Mouse (Mus musculus) midbrain, embryonic 15.5 days (tissue): ENCODE results near the gene Gm11627. TPM values are rescaled to one million over a fixed set of nuclear protein-coding genes. Genes with fewer than 3 reads are reported as not detected.
A peak's percentile ranks its signal among the peaks of the same experiment; 100 is the strongest.

Experiments used
- ATAC-seq: fragments of 200-750 bp; cut with Nextera tagmentation; replicated peaks from 2 replicates; pipeline ENCODE4 v1.8.0; 2017; ENCODE audit warnings: moderate TSS enrichment
- H3K27ac ChIP-seq: fragments of 300-500 bp; sonication (generic); 2 replicates; pipeline ENCODE4 v1.5.1; 2015; ENCODE audit warnings: mild to moderate bottlenecking, inconsistent platforms
- H3K27me3 ChIP-seq: fragments of 300-500 bp; sonication (generic); replicated peaks from 2 replicates; pipeline ENCODE4 v1.6.1; 2015; ENCODE audit warnings: inconsistent platforms
- H3K36me3 ChIP-seq: fragments of 300-500 bp; sonication (generic); replicated peaks from 2 replicates; pipeline ENCODE4 v1.6.1; 2015; ENCODE audit warnings: inconsistent platforms
- H3K4me1 ChIP-seq: fragments of 300-500 bp; sonication (generic); 2 replicates; pipeline ENCODE4 v1.6.1; 2015; ENCODE audit warnings: inconsistent platforms
- H3K4me2 ChIP-seq: fragments of 300-500 bp; sonication (generic); 2 replicates; pipeline ENCODE4 v1.6.1; 2015; ENCODE audit warnings: inconsistent platforms, mild to moderate bottlenecking, moderate library complexity
- H3K4me3 ChIP-seq: fragments of 300-500 bp; sonication (generic); 2 replicates; pipeline ENCODE4 v1.5.1; 2015; ENCODE audit warnings: mild to moderate bottlenecking, inconsistent platforms
- H3K9ac ChIP-seq: fragments of 300-500 bp; sonication (generic); 2 replicates; pipeline ENCODE4 v1.6.1; 2015; ENCODE audit warnings: mild to moderate bottlenecking, inconsistent platforms
- H3K9me3 ChIP-seq: fragments of 300-500 bp; sonication (generic); 2 replicates; pipeline ENCODE4 v1.6.1; 2016; ENCODE audit warnings: inconsistent platforms
- WGBS: fragments of 180-500 bp; shearing (Covaris S2); methylation state at CpG from one replicate; pipeline ENCODE4 v1.1.7; 2015; ENCODE audit warnings: mixed read lengths; 5-methylcytosine and 5-hydroxymethylcytosine counted together
- polyA plus RNA-seq: library from polyadenylated mRNA; unstranded; fragments of >200 nt; fragmentation: Nextera tagmentation; extraction: Ambion mirVana; gene quantifications from 2 replicates; pipeline ENCODE4 v1.2.1, GENCODE M21; 2015

Gene Gm11627
- polyA plus RNA-seq, 1 experiment from 2014 or later = 1.9 TPM

DNA sequence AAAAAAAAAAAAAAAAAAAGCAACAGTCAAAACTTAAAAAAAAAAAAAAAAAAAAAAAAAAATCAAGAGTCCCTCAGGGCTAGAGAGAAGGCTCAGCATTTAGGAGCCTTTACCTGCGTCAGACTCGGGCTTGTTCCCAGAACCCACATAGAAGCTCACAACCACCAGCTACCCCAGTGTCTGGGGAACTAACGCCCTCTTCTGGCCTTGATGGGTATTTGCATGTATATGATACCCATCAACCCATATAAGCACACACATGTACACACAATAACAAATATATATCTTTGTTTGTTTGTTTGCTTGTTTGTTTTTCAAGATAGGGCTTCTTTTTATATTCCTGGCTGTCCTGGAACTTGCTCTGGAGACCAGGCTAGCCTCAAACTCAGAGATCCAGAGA is 8.3 kb upstream of the Gm11627 start:
- no peaks in the 10 kb centered on the region for H3K9me3 ChIP-seq
- H3K4me1 ChIP-seq = 0 out of 2 replicates have a peak, but pooled peaks cover under 1% of the 10 kb centered on the region
- H3K36me3 ChIP-seq = no peaks in the 10 kb centered on the region
- H3K27me3 ChIP-seq = no peaks in the 10 kb centered on the region; the same call in 1 of the 2 replicates
- no peak for ATAC-seq
- no peak overlapping the region for H3K27ac ChIP-seq
- WGBS = 77% methylated on average over 3 of the region's 3 CpGs
- H3K4me2 ChIP-seq = no peak overlapping the region
- no peak overlapping the region for H3K9ac ChIP-seq
- H3K4me3 ChIP-seq = no peak overlapping the region

DNA sequence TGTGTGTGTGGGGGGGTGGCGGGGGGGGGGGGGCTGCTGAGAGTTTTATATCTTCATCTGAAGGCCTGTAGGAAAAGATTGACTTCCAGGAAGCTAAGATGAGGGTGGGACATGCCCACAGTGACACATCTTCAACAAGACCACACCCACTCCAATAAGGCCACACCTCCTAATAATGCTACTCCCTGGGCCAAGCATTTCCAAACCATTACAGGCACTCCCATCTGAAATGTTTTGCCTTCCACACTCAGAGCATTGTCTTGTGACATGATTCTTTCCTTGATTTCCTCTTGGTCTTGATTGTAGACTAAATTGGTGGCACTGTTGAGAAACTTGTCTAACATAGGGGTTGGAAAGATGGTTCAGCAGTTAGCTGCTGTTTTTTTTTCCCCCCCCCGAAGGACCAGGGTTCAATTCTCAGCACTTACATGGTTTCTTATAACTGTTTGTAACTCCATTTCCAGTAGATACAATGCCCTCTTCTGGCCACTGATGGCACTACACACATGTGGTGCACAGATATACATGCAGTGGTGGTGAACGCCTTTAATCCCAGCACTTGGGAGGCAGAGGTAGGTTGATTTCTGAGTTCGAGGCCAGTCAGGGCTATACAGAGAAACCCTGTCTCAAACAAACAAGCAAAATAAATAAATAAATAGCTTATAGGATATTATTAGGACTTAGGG is 7.3 kb upstream of the Gm11627 start:
- no peak overlapping the region for H3K4me2 ChIP-seq
- no peak overlapping the region for H3K9ac ChIP-seq
- H3K27ac ChIP-seq = no peak overlapping the region
- ATAC-seq = no peak
- H3K4me3 ChIP-seq = no peak overlapping the region
- H3K4me1 ChIP-seq = peaks cover 8% of the 10 kb centered on the region
- no peaks in the 10 kb centered on the region for H3K9me3 ChIP-seq
- H3K27me3 ChIP-seq = no peaks in the 10 kb centered on the region; the same call in 1 of the 2 replicates
- 99% methylated on average over 3 of the region's 4 CpGs for WGBS
- no peaks in the 10 kb centered on the region for H3K36me3 ChIP-seq

DNA sequence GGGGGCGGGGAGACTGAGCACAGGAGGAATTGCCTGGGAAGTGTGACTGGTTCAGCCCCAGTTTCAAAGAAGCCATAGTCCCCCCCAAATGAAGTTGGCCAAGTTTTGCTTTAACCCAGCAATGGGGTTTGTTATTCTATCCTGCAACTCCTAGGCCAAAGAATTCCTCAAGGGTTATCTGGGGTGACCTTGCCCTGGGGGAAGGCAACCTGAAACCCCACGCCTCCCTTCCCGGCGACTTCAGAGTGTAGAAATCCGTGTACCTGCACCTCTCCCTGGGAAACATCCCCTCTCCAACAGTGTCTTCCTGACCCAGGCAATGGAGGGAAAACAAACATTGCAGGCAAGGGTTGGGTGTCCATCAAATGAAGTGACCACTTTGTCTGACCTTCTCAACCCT is 3.5 kb upstream of the Gm11627 start:
- H3K4me1 ChIP-seq = peaks cover 27% of the 10 kb centered on the region

DNA sequence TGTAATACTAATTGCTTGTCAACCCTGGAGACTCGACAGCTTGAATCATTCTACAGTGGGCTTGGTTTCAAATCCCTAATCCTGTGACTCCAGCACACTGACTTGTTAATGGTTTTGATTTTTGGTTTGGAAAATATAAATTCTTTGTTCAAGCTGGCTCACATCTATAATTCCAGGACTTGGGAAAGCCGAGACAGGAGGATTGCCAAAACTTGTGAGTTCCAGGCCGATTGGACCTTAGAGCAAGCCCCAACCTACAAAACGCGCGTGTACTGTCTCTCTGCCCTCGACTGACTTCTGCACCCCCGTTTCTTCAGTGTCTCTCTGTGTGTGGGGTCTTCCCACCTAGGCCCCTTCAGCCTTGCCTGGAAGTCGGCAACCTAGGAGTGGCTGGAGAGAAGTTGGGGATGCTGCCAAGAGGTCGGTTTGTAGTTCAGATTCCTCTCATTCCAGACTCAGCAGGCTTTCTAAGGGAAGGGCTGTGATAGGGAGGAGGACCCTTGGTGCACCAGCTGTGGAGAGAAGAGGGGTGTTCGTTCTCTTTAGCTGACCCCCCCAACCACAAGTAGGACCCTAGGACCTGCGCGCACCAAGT is 2.9 kb upstream of the Gm11627 start:
- no peak for ATAC-seq
- no peak overlapping the region for H3K4me2 ChIP-seq
- 16% methylated on average over 13 of the region's 13 CpGs for WGBS
- H3K4me3 ChIP-seq = no peak overlapping the region
- no peak overlapping the region for H3K9ac ChIP-seq
- H3K9me3 ChIP-seq = no peaks in the 10 kb centered on the region
- no peaks in the 10 kb centered on the region for H3K36me3 ChIP-seq
- no peaks in the 10 kb centered on the region; the same call in 1 of the 2 replicates for H3K27me3 ChIP-seq
- peak overlapping the region; percentile 34 for H3K27ac ChIP-seq
- peaks cover 27% of the 10 kb centered on the region for H3K4me1 ChIP-seq

More for the DNA sequence above, 3.5 kb upstream of the Gm11627 start:
- Histone ChIP-seq H3K27me3 (no peaks in the 10 kb centered on the region; the same call in 1 of the 2 replicates), H3K9ac (no peak overlapping the region), H3K4me2 (no peak overlapping the region), H3K4me3 (no peak overlapping the region), H3K36me3 (no peaks in the 10 kb centered on the region), H3K9me3 (no peaks in the 10 kb centered on the region), H3K27ac (no peak overlapping the region)
- 27% methylated on average over 5 of the region's 5 CpGs for WGBS
- no peak for ATAC-seq

DNA sequence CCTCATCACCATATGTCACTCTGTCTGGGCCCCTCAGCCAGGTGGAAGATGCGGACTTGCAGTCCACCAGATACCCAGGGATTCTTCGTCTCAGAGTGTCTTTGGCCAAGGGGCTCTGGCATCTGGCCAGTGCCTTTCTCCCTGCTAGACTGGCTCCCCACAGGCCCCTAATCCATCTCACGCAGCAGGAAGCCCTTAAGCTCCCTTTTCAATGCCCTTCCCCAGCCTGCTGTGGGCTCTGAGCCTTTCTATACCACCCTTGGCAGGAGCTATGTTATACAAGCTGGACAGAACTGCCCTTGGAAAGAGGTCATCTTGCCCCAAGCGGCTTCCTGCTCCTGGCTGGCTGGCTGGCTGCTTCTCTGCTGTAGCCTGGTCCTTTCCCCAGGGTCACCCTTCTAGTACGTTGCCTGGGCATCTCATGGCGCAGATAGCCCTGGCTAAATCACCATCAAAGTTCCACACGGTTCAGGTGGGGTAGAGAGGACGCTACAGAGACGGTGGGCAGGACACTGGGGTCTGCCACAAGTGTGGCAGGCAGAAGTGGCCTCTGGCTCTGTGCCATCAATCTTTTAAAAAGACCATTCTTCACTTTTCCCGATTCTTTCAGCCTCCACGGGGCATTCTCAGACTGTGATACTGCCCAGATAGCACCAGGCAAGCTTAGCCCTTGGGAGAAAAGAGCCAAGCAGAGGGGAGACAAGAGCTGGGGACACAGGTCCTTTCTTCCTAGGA is 2.2 kb upstream of the Gm11627 start:
- Histone ChIP-seq H3K9me3 (no peaks in the 10 kb centered on the region), H3K4me1 (peaks cover 27% of the 10 kb centered on the region), H3K27me3 (no peaks in the 10 kb centered on the region; the same call in 1 of the 2 replicates), H3K27ac (peak overlapping the region; percentile 34), H3K4me3 (no peak overlapping the region), H3K36me3 (no peaks in the 10 kb centered on the region), H3K9ac (no peak overlapping the region), H3K4me2 (no peak overlapping the region)
- 0 out of 2 replicates have a peak, but pooled peaks have one; percentile 17 for ATAC-seq
- WGBS = 5% methylated on average over 11 of the region's 11 CpGs

DNA sequence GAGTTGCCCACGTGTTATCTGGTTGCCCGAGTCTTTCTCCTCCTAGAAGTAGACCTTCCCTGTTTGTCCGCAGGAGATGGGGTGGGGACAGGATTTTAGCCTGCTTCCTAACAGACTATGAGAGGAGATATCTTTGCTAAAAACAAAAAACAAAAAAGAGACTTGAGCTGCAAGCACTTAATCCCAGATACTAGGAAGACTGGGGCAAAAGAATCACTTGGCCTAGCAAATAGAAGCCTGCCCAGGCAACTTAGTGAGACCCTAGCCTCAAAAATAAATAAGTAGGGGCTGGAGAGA is 721 bp upstream of the Gm11627 start:
- Histone ChIP-seq H3K27me3 (no peaks in the 10 kb centered on the region; the same call in 1 of the 2 replicates), H3K9ac (no peak overlapping the region), H3K4me1 (peaks cover 27% of the 10 kb centered on the region), H3K27ac (peak overlapping the region; percentile 67; the same call in 1 of the 2 replicates), H3K4me3 (no peak overlapping the region), H3K9me3 (no peaks in the 10 kb centered on the region), H3K4me2 (no peak overlapping the region), H3K36me3 (no peaks in the 10 kb centered on the region)
- no peak for ATAC-seq
- 22% methylated on average over 3 of the region's 3 CpGs for WGBS

DNA sequence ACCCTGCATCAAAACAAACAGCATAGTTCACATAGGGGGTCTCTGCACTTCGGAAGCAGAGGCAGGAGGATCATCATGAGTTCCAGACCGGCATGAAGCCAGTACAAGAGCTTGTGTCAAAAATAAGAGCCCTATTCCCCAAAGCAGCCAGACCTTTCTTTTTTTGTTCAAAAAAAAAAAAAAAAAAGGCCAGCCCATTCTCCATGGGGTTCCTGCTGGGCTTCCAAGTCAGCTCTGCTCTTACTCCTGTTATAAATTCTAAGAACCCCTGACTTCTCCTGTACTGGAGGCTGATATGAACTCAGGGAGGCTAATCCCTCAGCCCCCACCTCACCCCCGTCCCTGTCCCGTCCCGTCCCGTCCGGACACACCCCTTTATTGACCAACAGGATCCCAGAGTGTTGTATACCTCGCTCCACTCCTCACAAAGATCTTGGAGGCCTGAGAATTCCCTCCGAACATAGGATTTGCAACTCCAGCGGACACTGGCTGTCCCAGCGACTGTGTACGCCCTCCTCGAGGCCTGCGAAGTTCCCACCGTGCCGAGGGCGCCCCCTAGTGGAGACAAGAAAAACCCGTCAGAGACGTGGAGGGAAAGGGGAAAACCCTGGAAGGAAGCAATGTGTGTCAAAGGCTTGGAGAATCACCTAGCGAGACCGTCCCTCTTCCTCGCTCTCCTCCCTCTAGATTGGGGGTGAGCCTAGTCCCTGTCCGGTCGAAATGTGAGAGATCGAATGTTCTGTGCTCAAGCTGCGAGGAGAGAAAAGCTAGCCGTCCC is 731 bp downstream of the Gm11627 start:
- 6% methylated on average over 26 of the region's 27 CpGs for WGBS
- Histone ChIP-seq H3K36me3 (no peaks in the 10 kb centered on the region), H3K27me3 (no peaks in the 10 kb centered on the region; the same call in 1 of the 2 replicates), H3K4me3 (peak overlapping the region; percentile 8; the same call in 1 of the 2 replicates), H3K4me2 (peak overlapping the region; percentile 40), H3K27ac (peak overlapping the region; percentile 67), H3K9ac (no peak overlapping the region), H3K4me1 (peaks cover 27% of the 10 kb centered on the region), H3K9me3 (no peaks in the 10 kb centered on the region)
- ATAC-seq = no peak

DNA sequence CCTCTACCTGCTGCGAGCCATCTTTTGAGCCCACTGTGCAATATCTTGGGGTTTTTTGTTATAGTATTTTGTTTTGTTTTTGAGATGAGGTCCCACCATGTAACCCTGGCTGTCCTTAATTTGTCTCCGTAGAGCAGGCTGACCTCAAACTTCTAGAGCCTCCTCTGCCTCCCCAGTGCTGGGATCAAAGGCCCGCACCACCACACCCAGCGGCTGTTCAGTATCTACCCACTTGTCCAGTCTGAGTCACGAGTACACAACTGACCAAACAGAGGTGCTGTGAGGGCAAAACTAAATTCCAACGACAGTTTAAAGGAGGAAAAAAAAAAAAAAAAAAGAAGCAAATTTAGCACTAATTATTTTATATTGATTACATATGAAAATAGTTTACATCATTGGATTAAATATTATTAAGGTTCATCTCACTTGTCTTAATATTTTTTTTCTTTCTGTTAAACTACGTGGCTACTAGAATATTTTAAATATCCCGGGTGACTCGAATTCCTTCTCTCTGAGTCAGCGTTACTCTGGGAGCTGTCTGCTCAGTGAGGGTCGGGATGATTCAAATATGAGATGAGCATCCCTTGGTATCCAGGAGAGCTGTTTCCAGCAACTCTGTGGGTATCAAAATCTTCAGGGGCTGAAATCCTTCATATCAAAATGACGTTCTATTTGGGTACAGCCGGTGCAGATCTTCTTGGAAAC is 3.1 kb downstream of the Gm11627 start:
- WGBS = 71% methylated on average over 13 of the region's 13 CpGs

DNA sequence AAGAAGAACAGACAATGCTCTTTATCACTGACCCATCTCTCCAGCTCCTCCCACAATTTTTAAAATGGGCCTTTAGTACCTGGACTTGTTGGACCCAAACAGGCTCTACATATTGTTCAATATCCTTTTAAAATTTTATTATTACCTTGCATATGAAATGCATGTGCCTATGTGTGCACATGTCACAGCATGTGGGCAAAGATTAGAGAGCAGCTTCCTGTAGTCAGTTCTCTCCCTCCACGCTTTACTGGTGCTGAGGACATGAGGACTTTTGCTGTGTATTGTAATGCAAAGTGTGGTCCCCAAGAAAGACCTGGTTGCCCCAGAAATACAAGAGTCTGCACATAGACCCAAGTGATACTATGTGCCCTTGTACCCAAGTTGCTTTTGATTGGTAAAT is 4.2 kb downstream of the Gm11627 start:
- Histone ChIP-seq H3K4me2 (no peak overlapping the region), H3K9ac (no peak overlapping the region), H3K36me3 (no peaks in the 10 kb centered on the region), H3K4me1 (peaks cover 15% of the 10 kb centered on the region), H3K4me3 (no peak overlapping the region), H3K27ac (no peak overlapping the region), H3K9me3 (no peaks in the 10 kb centered on the region), H3K27me3 (no peaks in the 10 kb centered on the region)
- WGBS = 56% methylated on average over 1 of the region's 1 CpGs
- ATAC-seq = no peak

More for the DNA sequence above, 3.1 kb downstream of the Gm11627 start:
- no peak for ATAC-seq
- Histone ChIP-seq H3K27ac (no peak overlapping the region), H3K36me3 (no peaks in the 10 kb centered on the region), H3K9ac (no peak overlapping the region), H3K27me3 (no peaks in the 10 kb centered on the region), H3K9me3 (no peaks in the 10 kb centered on the region), H3K4me3 (no peak overlapping the region), H3K4me2 (no peak overlapping the region), H3K4me1 (peaks cover 18% of the 10 kb centered on the region)

DNA sequence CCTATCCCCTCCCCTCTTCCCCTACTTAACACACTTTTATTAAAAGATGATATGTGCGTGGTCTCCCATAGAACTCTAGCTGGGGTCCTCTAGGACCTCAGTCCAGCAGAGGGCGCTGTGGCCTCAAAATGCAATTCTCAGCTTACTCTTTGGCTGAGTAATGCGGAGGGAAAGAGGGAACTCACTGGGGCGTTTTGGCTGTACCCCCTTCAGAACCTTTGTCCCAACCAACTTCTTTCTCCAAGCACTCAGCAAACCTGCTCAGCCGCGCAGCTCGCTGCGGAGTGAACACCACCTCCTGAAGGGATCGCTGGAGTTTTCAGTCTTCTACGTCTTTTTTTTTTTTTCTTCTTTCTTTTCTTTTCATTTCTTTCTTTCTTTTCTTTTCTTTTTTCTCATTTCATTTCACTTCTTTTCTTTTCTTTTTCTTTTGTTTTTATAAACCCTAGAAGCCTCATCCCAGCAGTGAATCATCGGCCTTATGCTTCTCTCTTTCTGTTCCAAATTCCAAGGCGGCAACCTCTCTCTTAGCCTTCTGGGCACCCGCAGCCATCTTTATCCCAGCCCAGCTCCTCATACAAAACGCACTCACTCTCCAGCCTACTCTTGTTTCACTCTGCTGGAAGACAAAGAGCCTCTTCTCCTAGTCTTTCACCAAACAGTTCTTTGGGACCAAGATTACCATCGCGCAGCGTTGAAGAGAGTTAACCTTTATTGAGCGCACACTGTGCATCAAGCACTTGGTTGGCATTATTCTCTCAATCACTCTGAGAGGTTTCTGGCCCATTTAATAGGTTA is 6.2 kb downstream of the Gm11627 start:
- Histone ChIP-seq H3K4me3 (peak overlapping the region; percentile 40), H3K36me3 (no peaks in the 10 kb centered on the region), H3K4me1 (0 out of 2 replicates have a peak, but pooled peaks cover 3% of the 10 kb centered on the region), H3K9me3 (no peaks in the 10 kb centered on the region), H3K9ac (no peak overlapping the region), H3K4me2 (peak overlapping the region; percentile 79), H3K27me3 (no peaks in the 10 kb centered on the region), H3K27ac (no peak overlapping the region)
- WGBS = 6% methylated on average over 18 of the region's 18 CpGs
- ATAC-seq = no peak
